Mouse (Mus musculus) layer of hippocampus, postnatal 36 days (tissue): Measurements from ENCODE around the gene Gmppa. TPM values are rescaled to one million over a fixed set of nuclear protein-coding genes. Genes with fewer than 3 reads are reported as not detected.

Source experiments
- DNase-seq, 2 experiments: peaks; one replicate each; pipeline ENCODE4 v3.0.0; 2022
- total RNA-seq, 2 experiments: library from RNA; stranded (reverse); gene quantifications; 2 replicates each; pipeline ENCODE4 v1.2.3; 2021

Gmppa gene
- 10 to 100 TPM; 63.6 to 73.5 TPM for total RNA-seq

DNA sequence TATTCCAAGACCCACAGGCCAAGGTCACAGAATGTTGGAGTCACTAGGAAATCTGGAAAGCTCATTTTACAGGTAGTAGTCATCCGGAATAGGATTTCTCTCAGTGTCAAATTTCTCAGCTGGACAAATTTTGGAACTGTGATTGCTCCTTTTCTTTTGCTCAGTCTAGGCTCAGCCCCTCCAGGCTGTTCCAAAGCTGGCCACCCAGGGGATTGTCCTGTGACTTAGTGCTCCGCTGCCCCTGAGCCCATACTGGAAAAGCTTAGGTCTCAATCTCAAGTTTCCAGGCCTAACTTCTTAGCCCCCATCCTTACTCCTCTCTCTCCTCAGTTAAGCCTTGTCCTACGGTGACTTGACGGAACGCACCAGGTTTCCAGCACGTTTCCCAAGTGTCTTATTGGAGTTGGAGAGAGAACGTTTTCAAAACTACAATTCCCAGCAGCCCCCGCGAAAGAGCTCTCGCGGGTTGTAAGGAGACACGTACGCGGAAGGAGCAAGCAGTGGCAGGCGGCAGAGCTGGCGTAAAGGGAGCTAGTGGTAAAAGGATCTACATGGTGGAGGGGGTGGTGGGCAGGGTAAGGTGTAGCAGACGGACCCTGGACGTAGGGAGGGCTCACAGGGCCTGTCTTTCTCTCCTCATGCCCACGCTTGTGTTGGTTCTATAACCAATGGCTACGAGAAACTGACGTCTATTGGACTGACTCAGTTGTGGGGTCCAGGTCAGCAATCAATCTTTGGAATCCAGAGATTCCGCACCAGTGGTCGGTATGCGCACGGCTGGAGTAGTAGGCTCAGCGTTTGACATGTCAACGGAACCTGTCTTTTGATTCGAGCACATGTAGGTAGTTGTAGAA lies at the start of gene Gmppa:
Gene Gmppa (plus strand): TSS at position 456 of the 854 bp plus-strand sequence.
- peak; percentile 78 to 82 for DNase-seq

DNA sequence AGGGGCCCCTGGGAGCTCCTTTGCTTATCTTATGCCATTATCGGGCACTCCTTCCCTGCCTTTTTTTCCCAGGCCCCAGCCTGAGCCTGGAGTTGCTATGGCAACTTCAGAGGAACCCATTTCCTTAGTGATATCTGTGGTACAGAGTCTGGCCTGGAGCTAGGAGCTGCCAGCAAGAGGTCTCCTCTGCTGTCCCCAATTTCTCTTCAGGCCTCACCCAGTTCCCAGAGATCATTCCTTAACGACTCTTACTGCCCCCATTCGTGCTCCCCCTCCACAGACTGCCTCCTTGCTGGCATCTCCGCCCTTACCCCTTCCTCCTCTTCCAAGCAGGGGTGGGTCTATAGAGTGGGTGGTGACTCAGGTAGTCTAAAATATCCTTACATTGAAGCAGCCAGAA lies 49.6 kb upstream of the Gmppa start:
- DNase-seq = peak in 1 of 2 experiments; percentile 31

DNA sequence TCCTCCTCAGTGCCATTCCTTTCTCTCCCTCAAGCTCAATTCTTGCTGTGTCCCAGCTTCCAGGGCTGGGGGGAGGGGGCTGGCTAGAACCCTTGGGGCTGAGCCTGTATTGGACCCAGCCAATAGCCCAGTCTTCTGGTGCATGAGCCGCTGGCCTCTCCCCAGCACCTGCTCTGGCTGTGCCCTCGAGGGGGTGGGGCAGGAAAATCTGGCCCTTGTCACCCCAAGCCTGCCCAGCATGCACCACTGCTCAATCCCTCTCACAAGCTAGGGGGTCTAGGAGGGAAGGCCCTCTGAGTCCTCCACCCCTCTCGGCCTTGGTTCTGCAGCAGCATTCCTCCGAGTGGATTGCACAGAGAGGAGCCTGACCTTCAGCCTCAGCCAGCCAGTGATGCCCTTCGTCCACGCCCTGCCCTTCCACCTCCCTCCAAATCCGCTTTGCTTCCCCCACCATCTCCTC lies 48.2 kb upstream of the Gmppa start:
- DNase-seq = no peak

DNA sequence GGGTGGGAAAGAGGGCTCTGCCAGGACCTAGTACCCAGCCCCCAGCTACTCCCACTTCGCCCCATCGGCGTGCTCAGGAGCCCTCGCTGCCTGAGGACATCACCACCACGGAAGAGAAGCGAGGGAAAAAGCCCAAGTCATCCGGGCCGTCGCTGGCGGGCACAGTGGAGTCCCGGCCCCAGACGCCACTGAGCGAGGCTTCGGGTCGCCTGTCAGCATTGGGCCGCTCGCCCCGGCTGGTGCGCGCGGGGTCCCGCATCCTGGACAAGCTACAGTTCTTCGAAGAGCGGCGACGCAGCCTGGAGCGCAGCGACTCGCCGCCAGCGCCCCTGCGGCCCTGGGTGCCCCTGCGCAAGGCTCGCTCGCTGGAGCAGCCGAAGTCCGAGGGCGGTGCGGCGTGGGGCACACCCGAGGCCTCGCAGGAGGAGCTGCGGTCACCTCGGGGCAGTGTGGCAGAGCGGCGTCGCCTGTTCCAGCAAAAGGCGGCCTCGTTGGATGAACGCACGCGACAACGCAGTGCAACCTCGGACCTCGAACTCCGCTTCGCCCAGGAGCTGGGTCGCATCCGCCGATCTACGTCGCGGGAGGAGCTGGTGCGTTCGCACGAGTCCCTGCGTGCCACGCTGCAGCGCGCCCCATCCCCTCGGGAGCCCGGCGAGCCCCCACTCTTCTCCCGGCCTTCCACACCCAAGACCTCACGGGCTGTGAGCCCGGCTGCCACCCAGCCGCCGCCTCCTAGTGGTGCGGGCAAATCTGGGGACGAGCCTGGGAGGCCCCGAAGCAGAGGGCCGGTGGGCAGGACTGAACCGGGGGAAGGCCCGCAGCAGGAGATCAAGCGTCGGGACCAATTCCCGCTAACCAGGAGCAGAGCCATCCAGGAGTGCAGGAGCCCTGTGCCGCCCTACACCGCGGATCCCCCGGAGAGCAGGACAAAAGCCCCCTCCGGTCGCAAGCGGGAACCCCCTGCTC lies 47.5 kb upstream of the Gmppa start:
- peak in 1 of 2 experiments; percentile 39 for DNase-seq

DNA sequence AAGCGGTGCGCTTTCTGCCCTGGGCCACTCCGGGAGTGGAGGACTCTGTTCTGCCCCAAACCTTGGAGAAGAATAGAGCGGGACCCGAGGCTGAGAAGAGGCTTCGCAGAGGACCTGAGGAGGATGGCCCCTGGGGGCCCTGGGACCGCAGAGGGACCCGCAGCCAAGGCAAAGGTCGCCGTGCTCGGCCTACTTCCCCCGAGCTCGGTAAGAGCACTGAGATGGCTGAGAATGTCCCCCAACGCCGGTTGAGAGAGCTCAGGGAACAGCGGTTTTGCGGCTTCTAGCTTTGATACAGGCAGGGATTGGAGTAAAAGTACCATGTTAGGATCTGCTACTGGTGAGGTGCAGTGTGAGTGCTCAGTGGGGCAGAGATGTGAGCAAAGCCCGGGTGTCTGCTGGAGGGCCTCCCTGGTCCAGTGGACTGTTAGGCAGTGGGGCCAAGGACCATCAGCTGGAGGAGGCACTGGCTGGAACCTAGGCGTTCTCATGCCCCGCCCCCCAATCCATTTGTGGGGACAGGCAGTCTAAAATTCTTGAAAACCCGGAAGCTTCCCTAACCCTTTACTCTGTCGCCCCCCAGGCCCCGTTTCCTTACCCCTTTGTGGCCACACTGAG lies 46.7 kb upstream of the Gmppa start:
- DNase-seq = no peak

DNA sequence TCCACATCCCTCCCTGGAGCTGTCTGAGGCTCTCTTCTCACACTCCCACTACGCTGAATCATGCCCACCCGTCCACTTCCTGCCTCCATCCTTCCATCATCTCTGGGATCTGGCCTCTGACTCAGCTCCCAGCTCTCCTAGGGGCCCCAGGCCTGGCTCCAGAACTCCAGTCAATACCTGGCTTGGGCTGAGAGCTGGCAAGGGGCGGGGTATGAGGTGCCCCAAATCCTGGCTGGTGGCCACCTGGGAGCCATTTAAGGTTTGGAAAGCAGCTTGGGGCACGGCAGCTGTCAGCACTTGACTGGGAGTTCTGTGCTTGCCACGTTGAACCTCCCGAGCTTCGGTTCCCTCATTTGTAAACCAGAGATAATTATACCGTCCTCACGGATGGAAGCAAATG lies 42.6 kb upstream of the Gmppa start:
- peak; percentile 52 to 54 for DNase-seq

DNA sequence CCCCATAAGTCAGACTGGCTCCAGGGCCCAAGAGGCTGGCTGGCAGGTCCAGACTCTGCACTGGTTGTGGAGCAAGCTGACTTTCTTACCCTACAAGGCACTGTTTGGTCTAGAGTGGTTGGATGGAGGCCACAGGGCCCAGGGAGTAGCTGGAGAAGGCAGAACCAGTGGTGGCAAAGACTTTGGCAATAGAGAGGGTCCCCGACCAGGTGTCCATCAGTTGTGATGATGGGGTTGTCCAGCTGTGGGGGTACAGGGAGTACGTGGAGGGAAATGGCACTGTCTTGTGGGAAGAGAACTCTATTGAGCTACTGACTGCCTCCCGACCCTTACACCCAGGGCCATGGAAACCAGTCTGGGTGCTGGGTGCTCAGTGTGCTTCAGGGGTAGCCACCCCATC lies 41.9 kb upstream of the Gmppa start:
- no peak for DNase-seq

DNA sequence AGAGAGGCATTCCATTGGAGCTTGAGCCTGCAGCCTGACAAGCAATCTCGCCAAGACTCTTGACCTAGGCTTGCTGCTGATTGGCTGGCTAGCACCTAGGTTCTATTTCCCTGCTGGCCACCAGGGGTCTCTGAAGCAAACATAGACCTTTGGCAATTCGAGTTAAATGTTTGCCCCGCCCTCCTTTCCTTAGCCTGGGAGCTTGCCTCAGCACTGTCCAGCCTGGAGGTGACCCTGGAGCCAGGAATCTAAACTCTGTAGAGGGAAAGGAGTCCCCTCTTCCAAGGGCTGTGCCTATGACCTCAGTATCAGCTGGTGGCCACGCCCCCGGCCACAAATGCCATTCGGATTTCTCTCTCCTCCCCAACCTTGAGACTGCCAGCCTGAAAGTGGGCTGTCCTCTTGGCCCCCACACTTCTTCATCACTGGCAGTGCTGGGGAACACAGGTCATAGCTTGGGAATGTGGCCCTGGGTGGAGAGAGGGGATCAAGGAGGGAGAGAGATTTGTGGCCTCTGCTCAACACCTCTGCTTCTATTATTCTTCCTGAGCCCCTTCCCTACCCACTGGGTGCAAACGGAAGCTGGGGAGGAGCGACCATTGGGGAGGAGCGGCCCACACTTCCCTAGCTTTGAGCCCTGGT lies 36.8 kb upstream of the Gmppa start:
- DNase-seq = no peak

DNA sequence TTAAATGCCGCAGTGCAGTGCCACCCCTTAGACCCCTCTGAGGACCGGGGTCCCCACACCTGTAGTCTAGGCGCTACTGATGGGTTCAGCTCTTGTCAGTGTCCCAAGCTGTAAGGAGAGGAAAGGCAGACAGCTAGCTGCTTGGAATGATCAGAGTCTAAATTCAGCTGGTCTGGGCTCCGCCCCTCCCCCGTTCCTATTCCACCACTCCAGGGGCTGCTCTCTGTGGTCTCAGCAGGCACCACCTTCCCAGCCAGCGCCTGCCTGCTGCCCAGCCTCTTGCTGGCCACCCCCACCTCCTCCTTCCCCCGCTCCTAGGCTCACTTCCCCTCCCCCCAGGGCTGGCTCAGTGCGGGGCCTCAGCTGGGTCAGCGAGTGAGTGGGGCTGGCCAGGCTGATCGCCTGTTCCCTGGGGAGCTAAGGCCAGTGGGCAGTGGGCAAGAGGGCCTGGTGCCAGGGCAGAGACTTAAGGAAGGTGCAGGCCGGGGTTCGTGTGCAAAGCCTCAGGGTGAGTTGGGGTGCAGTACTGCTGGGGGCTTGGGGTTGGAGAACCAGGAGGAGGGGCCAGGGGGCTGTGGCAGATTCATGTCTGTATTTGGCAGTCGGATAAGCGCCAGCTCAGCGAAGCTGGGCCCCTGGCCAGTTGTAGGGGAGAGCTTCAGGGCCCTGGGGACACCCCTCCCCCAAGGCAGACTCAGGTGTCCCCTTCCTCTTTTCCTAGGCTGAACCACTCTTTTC lies 35.8 kb upstream of the Gmppa start:
- peak in 1 of 2 experiments; percentile 45 for DNase-seq

DNA sequence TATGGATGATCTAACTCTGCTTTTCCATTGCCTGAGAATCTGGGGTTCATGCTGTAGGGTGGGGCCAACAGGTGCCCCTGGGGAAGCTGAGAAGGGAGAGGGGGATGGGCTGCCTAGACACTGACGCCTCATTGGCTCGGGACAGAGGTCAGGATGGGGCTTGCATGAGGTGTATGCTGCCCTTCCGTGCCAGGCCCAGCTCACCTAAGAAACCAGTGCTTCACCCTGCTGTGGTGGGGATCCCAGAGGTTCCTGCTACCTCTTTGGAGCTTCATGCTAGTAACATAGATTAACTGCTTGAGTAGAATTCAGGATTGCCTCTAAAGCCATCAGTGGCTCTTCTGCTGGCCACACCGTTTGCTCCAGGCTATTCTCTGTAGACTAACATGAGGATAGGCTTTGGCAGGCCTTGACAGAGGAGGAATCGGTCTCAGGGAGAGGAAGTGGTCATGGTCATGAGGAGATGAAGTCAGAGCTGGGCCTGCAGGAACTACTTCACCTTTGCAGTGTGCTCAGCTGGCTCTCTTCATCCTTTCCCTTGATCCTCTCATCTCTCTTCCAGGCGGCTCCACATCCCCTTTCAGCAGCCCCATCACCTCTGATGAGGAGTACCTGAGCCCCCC lies 35.1 kb upstream of the Gmppa start:
- DNase-seq = no peak

DNA sequence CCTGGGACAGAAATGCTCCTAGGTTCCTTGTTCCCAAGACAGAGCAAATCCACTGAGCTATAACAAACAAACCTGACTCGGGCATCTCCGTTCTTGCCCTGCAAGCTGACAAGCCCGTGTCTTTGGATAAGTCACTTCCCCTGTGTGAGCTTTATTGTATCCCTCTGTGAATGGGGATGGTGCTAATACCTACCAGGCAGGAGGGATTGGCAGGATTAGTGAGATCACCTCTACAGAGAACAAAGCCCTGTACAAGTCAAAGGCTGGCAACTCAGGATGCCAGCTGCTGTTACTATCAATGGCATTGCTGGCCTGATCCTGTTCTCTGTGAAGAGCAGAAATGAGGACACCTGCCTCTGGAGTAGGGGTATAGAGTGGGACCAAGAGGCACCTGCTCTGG lies 30.2 kb upstream of the Gmppa start:
- no peak for DNase-seq

DNA sequence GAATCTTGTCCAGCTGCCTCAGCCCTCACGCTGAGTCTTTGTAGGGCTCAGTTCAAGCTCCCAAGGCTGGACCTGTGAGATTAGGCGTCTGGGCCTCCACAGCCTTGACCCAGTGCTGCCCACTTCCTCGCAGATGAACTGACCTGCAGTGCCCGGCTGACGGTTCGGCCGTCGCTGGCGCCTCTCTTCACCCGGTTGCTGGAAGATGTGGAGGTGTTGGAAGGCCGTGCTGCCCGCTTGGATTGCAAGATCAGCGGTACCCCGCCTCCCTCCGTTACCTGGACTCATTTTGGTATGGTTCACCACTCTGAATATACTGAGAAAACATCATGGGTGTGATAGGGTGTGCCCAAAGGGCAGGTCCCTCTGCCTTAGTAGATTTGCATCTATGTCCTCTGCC lies 29.6 kb upstream of the Gmppa start:
- DNase-seq = no peak

DNA sequence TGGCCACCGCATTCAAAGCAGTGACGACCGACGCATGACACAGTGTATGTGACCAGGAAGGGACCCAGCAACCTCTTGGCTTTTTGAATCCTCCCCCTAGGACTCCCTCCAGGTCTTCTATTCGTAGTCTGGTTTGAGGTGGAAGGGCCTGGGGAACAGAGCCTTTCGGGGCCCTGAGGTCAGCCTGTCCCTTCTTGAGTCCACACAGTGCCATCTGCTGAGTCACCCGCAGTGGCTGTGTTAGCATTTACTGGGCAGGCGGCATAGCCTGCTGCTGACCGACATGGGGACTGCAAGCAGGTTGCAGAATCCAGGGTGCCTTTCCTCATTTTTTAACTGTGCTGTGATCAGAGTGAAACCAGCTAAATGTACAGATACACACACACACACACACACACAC lies 28.7 kb upstream of the Gmppa start:
- DNase-seq = no peak

DNA sequence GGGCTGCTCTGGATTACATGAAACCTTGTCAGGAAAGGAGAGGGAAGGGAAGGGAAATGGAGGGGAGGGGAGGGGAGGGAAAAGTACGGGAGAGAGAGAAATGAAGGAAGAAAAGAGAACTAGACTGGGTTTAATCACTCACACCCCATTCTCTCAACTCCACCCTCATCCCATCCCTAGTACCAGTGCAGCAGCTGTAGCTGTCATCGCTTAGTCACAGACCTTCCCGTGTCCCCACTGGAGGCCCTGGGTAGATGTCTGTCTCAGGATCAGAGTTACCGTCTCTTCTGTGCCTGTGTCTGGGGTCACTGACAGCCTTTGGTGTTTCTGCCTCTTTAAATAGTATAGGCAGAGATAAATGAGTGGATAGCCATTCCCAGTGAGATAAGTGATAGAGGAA lies 27.5 kb upstream of the Gmppa start:
- DNase-seq = no peak

DNA sequence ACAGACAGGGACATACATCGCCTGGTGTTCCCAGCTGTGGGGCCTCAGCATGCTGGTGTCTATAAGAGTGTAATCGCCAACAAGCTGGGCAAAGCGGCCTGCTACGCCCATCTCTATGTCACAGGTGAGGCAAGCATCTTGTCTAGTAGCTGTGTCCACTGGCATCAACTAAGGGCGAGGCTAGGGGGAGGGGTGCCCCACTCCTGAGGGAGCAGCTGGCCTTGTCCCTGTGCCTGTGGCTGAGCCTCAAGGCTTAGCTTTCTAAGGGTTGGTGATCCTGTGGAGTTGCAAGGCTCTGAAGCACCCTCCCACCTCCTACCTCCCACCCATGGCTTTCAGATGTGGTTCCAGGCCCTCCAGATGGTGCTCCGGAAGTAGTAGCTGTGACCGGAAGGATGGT lies 25.8 kb upstream of the Gmppa start:
- DNase-seq = no peak

DNA sequence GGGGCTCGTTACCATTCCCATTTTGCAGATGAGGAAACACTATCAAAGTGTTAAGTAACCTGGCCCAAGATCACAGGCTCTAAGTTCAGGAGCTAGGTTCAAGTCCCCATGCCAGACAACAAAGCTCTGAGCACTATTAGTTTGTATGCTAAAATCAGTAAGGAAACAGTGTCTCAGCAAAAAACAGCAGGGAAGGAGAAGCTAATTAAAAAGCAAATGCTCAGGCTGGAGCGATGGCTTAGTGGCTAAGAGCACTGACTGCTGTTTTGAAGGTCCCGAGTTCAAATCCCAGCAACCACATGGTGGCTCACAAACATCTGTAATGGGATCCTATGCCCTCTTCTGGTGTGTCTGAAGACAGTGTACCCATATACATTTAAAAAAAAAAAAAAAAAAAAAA lies 23.5 kb upstream of the Gmppa start:
- DNase-seq = no peak

DNA sequence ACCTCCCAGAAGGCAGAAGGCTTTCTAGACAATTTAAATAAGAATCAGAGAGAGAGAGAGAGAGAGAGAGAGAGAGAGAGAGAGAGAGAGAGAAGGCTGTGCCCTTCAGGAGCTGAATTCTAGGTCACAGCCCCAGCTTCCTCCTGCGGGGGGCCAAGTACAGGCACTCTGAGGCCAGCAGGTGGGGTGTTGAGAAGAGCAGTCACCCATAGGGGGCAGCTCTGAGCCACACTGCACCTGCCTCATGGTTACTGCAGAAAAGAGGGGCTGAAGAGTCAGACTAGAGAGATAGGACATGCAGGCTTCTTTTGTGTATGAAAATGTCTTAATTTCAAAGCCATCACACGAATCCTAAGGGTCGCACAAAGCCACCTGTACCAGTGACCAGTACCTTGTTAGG lies 22.0 kb upstream of the Gmppa start:
- no peak for DNase-seq

DNA sequence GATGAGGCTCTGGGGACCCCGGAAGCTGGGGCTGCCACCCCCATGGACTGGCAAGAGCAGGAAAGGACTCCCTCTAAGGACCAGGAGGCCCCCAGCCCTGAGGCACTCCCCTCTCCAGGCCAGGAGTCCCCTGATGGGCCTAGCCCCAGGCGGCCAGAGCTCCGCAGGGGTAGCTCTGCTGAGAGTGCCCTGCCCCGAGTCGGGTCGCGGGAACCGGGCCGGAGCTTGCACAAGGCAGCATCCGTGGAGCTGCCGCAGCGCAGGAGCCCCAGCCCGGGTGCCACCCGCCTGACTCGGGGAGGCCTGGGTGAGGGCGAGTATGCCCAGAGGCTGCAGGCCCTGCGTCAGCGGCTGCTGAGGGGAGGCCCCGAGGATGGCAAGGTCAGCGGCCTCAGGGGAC lies 13.9 kb upstream of the Gmppa start:
- no peak for DNase-seq

DNA sequence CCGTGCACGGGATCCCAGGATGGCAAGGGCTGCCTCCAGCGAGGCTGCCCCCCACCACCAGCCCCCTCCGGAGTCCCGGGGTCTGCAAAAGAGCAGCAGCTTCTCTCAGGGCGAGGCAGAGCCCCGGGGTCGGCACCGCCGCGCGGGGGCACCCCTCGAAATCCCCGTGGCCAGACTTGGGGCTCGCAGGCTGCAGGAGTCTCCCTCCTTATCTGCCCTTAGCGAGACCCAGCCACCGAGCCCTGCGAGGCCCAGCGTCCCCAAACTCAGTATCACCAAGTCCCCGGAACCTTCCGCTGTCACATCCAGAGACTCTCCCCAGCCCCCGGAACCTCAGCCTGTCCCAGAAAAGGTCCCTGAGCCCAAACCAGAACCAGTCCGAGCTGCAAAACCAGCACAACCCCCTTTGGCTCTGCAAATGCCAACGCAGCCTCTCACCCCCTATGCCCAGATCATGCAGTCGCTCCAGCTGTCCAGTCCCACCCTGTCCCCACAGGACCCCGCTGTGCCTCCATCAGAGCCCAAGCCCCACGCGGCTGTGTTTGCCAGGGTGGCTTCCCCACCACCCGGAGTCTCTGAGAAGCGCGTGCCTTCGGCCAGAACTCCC lies 13.4 kb upstream of the Gmppa start:
- no peak for DNase-seq

DNA sequence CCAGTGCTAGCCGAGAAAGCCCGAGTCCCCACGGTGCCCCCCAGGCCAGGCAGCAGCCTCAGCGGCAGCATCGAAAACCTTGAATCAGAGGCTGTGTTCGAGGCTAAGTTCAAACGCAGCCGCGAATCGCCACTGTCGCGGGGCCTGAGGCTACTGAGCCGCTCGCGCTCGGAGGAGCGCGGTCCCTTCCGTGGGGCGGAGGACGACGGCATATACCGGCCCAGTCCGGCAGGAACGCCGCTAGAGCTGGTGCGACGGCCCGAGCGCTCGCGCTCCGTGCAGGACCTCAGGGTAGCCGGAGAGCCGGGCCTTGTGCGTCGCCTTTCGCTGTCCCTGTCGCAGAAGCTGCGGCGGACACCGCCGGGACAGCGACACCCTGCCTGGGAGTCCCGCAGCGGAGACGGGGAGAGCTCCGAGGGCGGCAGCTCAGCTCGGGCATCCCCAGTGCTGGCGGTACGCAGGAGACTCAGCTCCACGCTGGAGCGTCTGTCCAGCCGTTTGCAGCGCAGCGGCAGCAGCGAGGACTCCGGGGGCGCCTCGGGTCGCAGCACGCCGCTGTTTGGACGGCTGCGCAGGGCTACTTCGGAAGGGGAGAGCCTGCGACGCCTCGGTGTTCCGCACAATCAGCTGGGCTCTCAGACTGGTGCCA lies 12.8 kb upstream of the Gmppa start:
- no peak for DNase-seq
